Mouse (Mus musculus): ENCODE results near the gene Scamp1.

DNA sequence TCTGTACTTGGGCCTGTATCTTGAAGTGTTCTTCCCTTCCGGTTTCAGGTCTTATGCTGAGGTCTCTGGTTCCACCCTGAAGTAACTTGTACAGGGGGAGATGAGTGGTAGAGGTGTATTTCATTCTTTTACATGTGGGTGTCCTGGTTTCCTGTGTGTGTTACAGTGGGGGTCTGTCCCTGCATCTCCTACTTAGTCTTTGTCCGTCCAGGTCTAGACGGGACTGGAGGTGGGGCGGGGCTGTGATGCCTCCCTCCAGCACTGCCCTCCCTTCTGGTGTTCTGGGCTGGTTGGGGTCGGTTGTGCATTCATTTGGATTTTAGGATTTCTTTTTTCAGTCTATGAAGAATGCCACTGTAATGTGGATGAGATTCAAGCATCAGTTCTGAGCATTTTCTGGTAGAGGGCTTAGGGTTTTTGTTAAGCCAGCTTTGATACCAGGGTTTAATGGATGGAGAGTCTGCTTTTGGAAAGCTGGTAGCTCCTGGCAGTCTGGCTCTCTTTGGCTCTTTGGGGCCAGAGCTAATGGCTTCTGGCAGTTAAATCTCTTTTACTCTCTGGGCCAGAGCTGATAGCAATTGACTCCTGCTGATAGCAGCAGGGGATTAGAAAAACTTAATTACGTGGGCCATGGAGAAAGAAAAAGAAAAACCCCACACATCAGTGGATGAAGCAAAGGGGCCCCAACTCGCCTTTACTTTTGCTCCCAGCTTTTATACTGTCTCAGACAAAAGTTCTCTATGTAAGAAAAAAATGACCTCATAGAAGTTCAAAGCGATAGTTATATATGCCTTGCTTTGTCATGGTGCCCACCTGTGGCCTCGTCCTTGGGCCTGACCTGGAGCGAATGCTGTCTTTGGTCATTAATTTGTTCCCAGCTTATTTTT is 97.2 kb downstream of the Scamp1 start:
- no peak for TF ChIP-seq POLR2A (IDR thresholded peaks at IDR 0.05; ENCODE audit: control insufficient read depth, low read depth, low read length)
- TF ChIP-seq CTCF (IDR thresholded peaks at IDR 0.05; ENCODE audit: control insufficient read depth, insufficient read depth, insufficient replicate concordance, low read depth, low read length): no peak
